Mouse (Mus musculus): ENCODE results near the gene Slc35b2.

Slc35b2 gene

GRCm38 (mm10) chr17:45563655-45564530, at the start of gene Slc35b2:
Gene Slc35b2, plus strand, starts transcription at chr17:45563874.
- peak; percentile 80 for DNase-seq (ENCODE audit: low read depth)

GRCm38 (mm10) chr17:45515204-45515726, 48.4 kb upstream of the Slc35b2 start:
- no peak for DNase-seq (ENCODE audit: low read depth)

- no peak for DNase-seq (ENCODE audit: low read depth)
Measured at GRCm38 (mm10) chr17:45515806-45516205, 47.9 kb upstream of the Slc35b2 start.

GRCm38 (mm10) chr17:45516488-45516887, 47.2 kb upstream of the Slc35b2 start:
- peak; percentile 19 for DNase-seq (ENCODE audit: low read depth)

DNA sequence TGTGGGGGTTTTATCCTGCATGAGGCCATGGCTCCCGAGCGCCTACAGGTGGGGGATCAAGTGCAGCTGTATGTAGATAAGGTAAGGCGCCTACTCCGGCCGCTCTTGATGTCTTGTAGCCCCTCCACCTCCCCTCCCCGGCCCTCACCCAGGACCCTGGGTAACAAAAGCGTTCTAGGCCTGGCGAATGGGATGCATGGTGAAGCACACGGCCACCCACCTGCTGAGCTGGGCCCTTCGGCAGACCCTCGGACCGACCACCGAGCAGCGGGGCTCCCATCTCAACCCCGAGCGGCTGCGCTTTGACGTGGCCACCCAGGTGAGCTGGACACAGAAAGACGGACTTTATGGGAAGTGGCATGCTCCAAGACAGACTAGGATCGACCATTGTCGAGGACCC, 46.5 kb upstream of the Slc35b2 start:
- no peak for DNase-seq (ENCODE audit: low read depth)

DNA sequence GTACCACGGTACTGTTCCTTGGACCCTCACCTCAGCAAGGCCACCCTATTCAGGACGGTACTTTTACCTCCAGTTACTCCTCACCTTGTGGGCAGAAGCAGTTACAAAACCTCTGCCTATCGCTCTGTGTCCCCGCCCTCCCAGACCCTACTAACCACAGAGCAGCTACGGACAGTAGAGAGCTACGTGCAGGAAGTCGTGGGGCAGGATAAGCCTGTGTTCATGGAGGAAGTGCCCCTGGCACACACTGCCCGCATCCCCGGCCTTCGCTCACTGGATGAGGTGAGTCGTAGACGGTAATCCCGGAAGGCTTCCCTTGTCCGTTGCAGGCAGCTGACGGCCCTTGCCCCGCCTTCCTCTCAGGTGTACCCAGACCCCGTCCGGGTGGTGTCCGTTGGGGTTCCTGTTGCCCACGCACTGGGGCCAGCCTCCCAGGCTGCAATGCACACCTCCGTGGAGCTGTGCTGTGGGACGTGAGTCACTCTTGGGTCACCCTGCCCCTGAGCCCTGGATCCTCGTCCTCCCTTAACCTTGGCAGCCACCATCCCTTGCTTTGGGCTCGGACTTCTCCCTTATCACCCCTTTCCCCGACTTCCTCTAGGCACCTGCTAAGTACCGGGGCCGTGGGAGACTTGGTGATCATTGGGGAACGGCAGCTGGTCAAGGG, 46.0 kb upstream of the Slc35b2 start:
- DNase-seq (ENCODE audit: low read depth), result no peak

DNA sequence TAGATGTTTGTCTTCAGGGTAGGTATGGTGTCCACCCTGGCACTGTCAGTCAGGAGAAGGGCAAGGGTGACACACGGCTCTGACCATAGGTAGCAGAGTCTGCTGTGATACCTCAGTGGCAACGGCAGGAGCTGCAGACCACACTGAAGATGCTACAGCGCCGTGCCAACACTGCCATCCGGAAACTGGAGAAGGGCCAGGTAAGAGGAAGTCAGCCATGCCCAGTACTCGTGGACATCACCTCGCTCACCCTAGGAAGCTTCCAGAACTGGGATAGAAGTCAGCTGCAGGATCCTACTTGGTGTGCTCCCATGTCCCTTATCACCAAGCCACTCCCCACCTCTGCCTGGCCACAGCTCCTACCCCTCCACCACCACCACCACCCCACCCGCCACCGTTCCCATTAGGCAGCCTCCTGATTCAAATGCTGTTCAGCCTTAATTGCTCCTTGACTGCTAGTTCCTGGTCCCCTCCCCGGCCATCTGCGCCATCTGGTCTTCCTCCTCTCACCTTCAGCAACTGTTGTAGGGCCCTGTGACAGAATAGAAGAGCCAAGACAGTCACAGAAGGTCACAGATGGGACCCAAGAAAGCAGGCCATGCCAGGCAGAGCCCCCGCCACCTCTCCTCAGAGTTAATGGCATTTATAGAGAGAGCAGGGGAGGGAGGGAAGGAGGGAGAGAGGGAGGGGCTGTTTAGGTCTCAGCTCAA, 44.8 kb upstream of the Slc35b2 start:
- no peak for DNase-seq (ENCODE audit: low read depth)

- DNase-seq (ENCODE audit: low read depth), result no peak
Measured at GRCm38 (mm10) chr17:45520136-45520535, 43.5 kb upstream of the Slc35b2 start.

- no peak for DNase-seq (ENCODE audit: low read depth)
Measured at GRCm38 (mm10) chr17:45523263-45523662, 40.4 kb upstream of the Slc35b2 start, which contains the start of gene Tcte1. Gene Tcte1, plus strand, starts transcription at chr17:45523434.

GRCm38 (mm10) chr17:45524961-45525360, 38.7 kb upstream of the Slc35b2 start:
- no peak for DNase-seq (ENCODE audit: low read depth)

- no peak for DNase-seq (ENCODE audit: low read depth)
Measured at GRCm38 (mm10) chr17:45526571-45526970, 37.1 kb upstream of the Slc35b2 start.

- no peak for DNase-seq (ENCODE audit: low read depth)
Measured at GRCm38 (mm10) chr17:45530346-45530782, 33.3 kb upstream of the Slc35b2 start.

DNA sequence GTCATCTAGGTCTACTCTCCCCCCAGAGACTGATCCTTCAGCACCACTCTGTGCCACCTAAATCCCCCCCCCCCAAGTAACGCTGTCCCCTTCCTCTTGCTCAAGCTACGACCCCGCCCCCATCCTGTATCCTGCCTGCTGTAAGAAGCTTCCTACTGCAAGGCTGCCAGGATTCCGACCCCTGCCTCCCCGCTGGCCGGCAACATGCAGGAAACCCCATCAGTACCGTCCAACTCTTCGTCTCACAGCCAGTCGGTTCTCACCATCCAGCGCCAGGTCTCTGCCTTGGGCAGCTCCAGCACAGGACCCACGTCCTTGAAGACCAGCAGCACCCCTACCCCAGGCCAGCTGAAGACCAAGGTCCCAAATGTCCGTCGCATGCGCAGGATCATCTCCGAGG, 30.8 kb upstream of the Slc35b2 start:
- no peak for DNase-seq (ENCODE audit: low read depth)

DNA sequence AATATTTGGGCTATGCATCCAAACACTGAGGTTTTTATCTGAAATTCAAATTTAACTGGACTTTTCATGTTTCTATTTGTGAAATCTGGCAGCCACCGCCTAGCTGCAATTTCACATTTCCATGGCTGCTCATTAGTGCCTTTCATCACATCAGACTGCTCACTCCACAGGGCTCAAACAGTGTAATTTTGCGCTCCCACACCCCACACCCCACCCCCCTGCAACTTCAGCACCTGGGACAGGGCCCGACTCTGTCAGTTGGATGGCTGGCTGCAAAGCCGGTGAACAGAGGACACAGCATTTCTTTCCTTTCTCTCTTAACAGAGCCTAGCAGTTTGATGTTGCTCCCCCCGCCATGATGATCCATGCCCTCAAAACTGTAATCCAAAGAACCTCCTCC, 27.4 kb upstream of the Slc35b2 start:
- no peak for DNase-seq (ENCODE audit: low read depth)

GRCm38 (mm10) chr17:45538394-45538793, 25.3 kb upstream of the Slc35b2 start:
- DNase-seq (ENCODE audit: low read depth), result no peak

- DNase-seq (ENCODE audit: low read depth), result no peak
Measured at GRCm38 (mm10) chr17:45539664-45540063, 24.0 kb upstream of the Slc35b2 start.

- DNase-seq (ENCODE audit: low read depth), result no peak
Measured at GRCm38 (mm10) chr17:45542129-45542528, 21.5 kb upstream of the Slc35b2 start.

- no peak for DNase-seq (ENCODE audit: low read depth)
Measured at GRCm38 (mm10) chr17:45542705-45543104, 21.0 kb upstream of the Slc35b2 start.

- DNase-seq (ENCODE audit: low read depth), result no peak
Measured at GRCm38 (mm10) chr17:45543115-45543514, 20.6 kb upstream of the Slc35b2 start.

GRCm38 (mm10) chr17:45544001-45544872, 19.4 kb upstream of the Slc35b2 start:
- DNase-seq (ENCODE audit: low read depth), result no peak

DNA sequence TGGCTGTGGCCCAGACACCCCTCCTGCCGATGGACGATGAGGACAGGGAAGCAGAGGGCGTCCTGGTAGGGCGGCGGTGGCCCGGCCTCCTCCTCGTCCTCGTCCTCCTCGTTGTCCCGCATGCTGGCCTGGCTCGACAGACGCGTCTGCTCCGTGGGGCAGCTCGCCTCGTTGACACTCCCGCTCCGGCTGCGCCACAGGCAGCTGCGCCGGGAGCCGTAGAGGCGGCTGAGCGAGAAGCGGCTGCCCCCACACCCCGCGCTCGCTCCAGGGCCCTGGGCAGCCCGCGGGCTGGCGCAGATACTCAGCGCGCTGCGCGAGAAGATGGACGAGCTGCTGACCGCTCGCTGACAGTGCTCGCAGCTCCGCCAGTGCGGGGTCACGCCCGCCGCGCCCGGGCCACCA, 18.8 kb upstream of the Slc35b2 start:
- no peak for DNase-seq (ENCODE audit: low read depth)

Measured in fibroblast of lung, adult 2 months (primary cell).